Mouse (Mus musculus) forebrain, embryonic 15.5 days (tissue): Measurements from ENCODE around the gene Emp2. TPM values are rescaled to one million over a fixed set of nuclear protein-coding genes. Genes with fewer than 3 reads are reported as not detected.
"Not testable (repeated sequence)": the region's sequence is repeated elsewhere in the genome, so short reads cannot be mapped to it uniquely, and the experiment has no call there.

Experiments
- ATAC-seq: fragments of 200-750 bp; cut with Nextera tagmentation; replicated peaks from 2 replicates; pipeline ENCODE4 v1.8.0; 2017; ENCODE audit warnings: mild to moderate bottlenecking, moderate TSS enrichment, moderate library complexity
- H3K27ac ChIP-seq: fragments of 300-500 bp; sonication (generic); replicated peaks from 2 replicates; pipeline ENCODE4 v1.5.1; 2015; ENCODE audit warnings: mild to moderate bottlenecking, inconsistent platforms
- H3K27me3 ChIP-seq: fragments of 300-500 bp; sonication (generic); 2 replicates; pipeline ENCODE4 v1.6.1; 2015; ENCODE audit warnings: inconsistent platforms
- H3K36me3 ChIP-seq: fragments of 300-500 bp; sonication (generic); 2 replicates; pipeline ENCODE4 v1.6.1; 2015; ENCODE audit warnings: mild to moderate bottlenecking, inconsistent platforms
- H3K4me1 ChIP-seq: fragments of 300-500 bp; sonication (generic); 2 replicates; pipeline ENCODE4 v1.6.1; 2015; ENCODE audit warnings: inconsistent platforms
- H3K4me2 ChIP-seq: fragments of 300-500 bp; sonication (generic); replicated peaks from 2 replicates; pipeline ENCODE4 v1.6.1; 2015; ENCODE audit warnings: mild to moderate bottlenecking, inconsistent platforms
- H3K4me3 ChIP-seq: fragments of 300-500 bp; sonication (generic); 2 replicates; pipeline ENCODE4 v1.5.1; 2015; ENCODE audit warnings: mild to moderate bottlenecking, inconsistent platforms
- H3K9ac ChIP-seq: fragments of 300-500 bp; sonication (generic); replicated peaks from 2 replicates; pipeline ENCODE4 v1.6.1; 2015; ENCODE audit warnings: mild to moderate bottlenecking, inconsistent platforms
- H3K9me3 ChIP-seq: fragments of 300-500 bp; sonication (generic); 2 replicates; pipeline ENCODE4 v1.6.1; 2016; ENCODE audit warnings: inconsistent platforms
- WGBS: fragments of 180-500 bp; shearing (Covaris S2); methylation state at CpG from one replicate; pipeline ENCODE4 v1.1.7; 2015; ENCODE audit warnings: mixed read lengths; 5-methylcytosine and 5-hydroxymethylcytosine counted together
- microRNA-seq: library from miRNA; unstranded; fragments of <30 nt; microRNA quantifications from one replicate; pipeline ENCODE4, GENCODE M21; 2016
- polyA plus RNA-seq: library from polyadenylated mRNA; unstranded; fragments of >200 nt; fragmentation: Nextera tagmentation; extraction: Ambion mirVana; gene quantifications from 2 replicates; pipeline ENCODE4 v1.2.1, GENCODE M21; 2015

The Emp2 gene
- polyA plus RNA-seq, 1 experiment from 2014 or later = 7.2 TPM

GRCm38 (mm10) chr16:10281890-10282289 is 31.9 kb downstream of the Emp2 start:
- no peaks in the 10 kb centered on the region for H3K36me3 ChIP-seq
- no peaks in the 10 kb centered on the region for H3K27me3 ChIP-seq
- H3K4me2 ChIP-seq = no peak overlapping the region
- no peak overlapping the region for H3K27ac ChIP-seq
- H3K4me1 ChIP-seq = no peaks in the 10 kb centered on the region
- no peak overlapping the region for H3K9ac ChIP-seq
- no peaks in the 10 kb centered on the region for H3K9me3 ChIP-seq
- 87% methylated on average over 3 of the region's 3 CpGs for WGBS
- no peak for ATAC-seq
- H3K4me3 ChIP-seq = no peak overlapping the region

DNA sequence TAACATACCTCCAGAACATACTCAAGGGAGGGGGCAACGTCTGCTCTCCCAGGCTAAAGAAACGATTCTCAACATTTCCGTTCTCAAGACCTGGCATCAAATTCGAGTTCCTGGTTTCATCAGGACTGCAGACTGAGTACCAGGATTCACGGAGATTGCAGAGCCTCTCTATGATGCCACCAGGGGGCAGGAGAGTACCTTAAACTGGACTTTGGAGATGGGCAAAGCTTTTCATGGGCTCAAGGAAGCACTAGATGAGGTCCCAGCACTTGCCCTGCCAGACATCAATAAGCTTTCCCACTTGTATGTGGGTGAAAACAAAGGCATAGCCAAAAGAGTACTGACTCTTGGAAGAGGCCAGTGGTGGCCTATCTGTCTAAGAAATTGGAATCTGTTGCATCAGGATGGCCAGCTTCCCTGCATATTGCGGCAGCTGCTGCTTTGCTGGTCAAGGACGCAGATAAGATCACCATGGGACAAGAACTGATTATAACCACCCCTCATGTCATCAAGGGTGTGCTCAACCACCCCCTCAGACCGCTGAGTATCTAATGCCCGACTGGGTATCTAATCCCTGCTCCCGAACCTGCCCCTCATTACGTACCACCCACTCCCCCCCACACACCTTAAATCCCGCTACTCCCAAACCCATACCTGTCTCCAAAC is 33.3 kb downstream of the Emp2 start:
- no peak overlapping the region for H3K9ac ChIP-seq
- no peak overlapping the region for H3K27ac ChIP-seq
- H3K4me1 ChIP-seq = no peaks in the 10 kb centered on the region
- ATAC-seq = no peak
- H3K4me2 ChIP-seq = no peak overlapping the region
- H3K9me3 ChIP-seq = no peaks in the 10 kb centered on the region
- H3K4me3 ChIP-seq = no peak overlapping the region
- no peaks in the 10 kb centered on the region for H3K36me3 ChIP-seq
- no peaks in the 10 kb centered on the region for H3K27me3 ChIP-seq
- 49% methylated on average over 12 of the region's 12 CpGs for WGBS

- H3K4me3 ChIP-seq, H3K9ac ChIP-seq, ATAC-seq: not testable (repeated sequence)
Measured at GRCm38 (mm10) chr16:10276778-10277177, 37.0 kb downstream of the Emp2 start.

GRCm38 (mm10) chr16:10274465-10274864 is 39.3 kb downstream of the Emp2 start:
- Histone ChIP-seq H3K9me3 (peaks cover 5% of the 10 kb centered on the region; the same call in 1 of the 2 replicates), H3K27ac (no peak overlapping the region), H3K9ac (no peak overlapping the region), H3K4me1 (no peaks in the 10 kb centered on the region), H3K4me2 (no peak overlapping the region), H3K36me3 (no peaks in the 10 kb centered on the region), H3K27me3 (no peaks in the 10 kb centered on the region), H3K4me3 (no peak overlapping the region)
- 71% methylated on average over 4 of the region's 4 CpGs for WGBS
- no peak for ATAC-seq

More at GRCm38 (mm10) chr16:10276778-10277177, 37.0 kb downstream of the Emp2 start:
- H3K9me3 ChIP-seq, H3K4me1 ChIP-seq, H3K4me2 ChIP-seq, H3K27ac ChIP-seq, H3K36me3 ChIP-seq, H3K27me3 ChIP-seq: not testable (repeated sequence)
- 84% methylated on average over 5 of the region's 5 CpGs for WGBS

- no peaks in the 10 kb centered on the region for H3K36me3 ChIP-seq
- 28% methylated on average over 3 of the region's 3 CpGs for WGBS
- H3K4me1 ChIP-seq = no peaks in the 10 kb centered on the region
- no peak for ATAC-seq
- no peak overlapping the region for H3K4me2 ChIP-seq
- no peak overlapping the region for H3K4me3 ChIP-seq
- H3K27ac ChIP-seq = no peak overlapping the region
- H3K9ac ChIP-seq = no peak overlapping the region
- H3K27me3 ChIP-seq = no peaks in the 10 kb centered on the region
- peaks cover 5% of the 10 kb centered on the region; the same call in 1 of the 2 replicates for H3K9me3 ChIP-seq
Measured at GRCm38 (mm10) chr16:10272256-10272655, 41.5 kb downstream of the Emp2 start.

GRCm38 (mm10) chr16:10253993-10254392 is 59.8 kb downstream of the Emp2 start:
- Histone ChIP-seq H3K27me3 (no peaks in the 10 kb centered on the region), H3K4me2 (no peak overlapping the region), H3K9ac (no peak overlapping the region), H3K9me3 (no peaks in the 10 kb centered on the region), H3K4me1 (peaks cover 3% of the 10 kb centered on the region; the same call in 1 of the 2 replicates), H3K27ac (no peak overlapping the region), H3K36me3 (no peaks in the 10 kb centered on the region), H3K4me3 (no peak overlapping the region)
- 17% methylated on average over 1 of the region's 1 CpGs for WGBS
- no peak for ATAC-seq

GRCm38 (mm10) chr16:10236601-10237000 is 77.2 kb downstream of the Emp2 start:
- Histone ChIP-seq H3K4me3 (no peak overlapping the region), H3K36me3 (no peaks in the 10 kb centered on the region), H3K4me1 (no peaks in the 10 kb centered on the region), H3K27me3 (no peaks in the 10 kb centered on the region), H3K9ac (no peak overlapping the region), H3K9me3 (no peaks in the 10 kb centered on the region), H3K27ac (no peak overlapping the region), H3K4me2 (no peak overlapping the region)
- ATAC-seq = no peak

Small RNA genes lying within 50 kb of the gene (microRNA-seq; reads per million reads assigned to microRNA genes)
- not detected for gene Gm22932

Other genes starting within 250 kb of the Emp2 start
- gene Rpl39l, start 143.7 kb downstream of the Emp2 start, polyA plus RNA-seq = not detected in 2 replicates
- gene Atf7ip2, start 121.3 kb downstream of the Emp2 start, polyA plus RNA-seq = 0.19 TPM in 1 of 2 replicates, not detected in the other
- gene Tekt5, start 81.5 kb upstream of the Emp2 start, polyA plus RNA-seq = 2.4 and 3.0 TPM in 2 replicates
- 45.9 and 48.6 TPM in 2 replicates for gene Nubp1, start 98.0 kb upstream of the Emp2 start, polyA plus RNA-seq
- 52.1 and 53.0 TPM in 2 replicates for gene Tvp23a, start 133.4 kb upstream of the Emp2 start, polyA plus RNA-seq
- gene Ciita, start 166.1 kb upstream of the Emp2 start, polyA plus RNA-seq = 0.37 and 0.51 TPM in 2 replicates
- 18.1 and 18.3 TPM in 2 replicates for gene Dexi, start 229.1 kb upstream of the Emp2 start, polyA plus RNA-seq
- gene Clec16a, start 231.4 kb upstream of the Emp2 start, polyA plus RNA-seq = 71.2 and 77.1 TPM in 2 replicates